Mouse (Mus musculus) C2C12 (cell line): ENCODE results near the gene Tspan2. TPM values are rescaled to one million over a fixed set of nuclear protein-coding genes. Genes with fewer than 3 reads are reported as not detected.

ENCODE experiments used
- H3K27me3 ChIP-seq: one replicate; pipeline ENCODE4 v1.6.1; 2011; ENCODE audit not compliant: control insufficient read depth, insufficient read depth, insufficient read length
- H3K36me3 ChIP-seq: one replicate; pipeline ENCODE4 v1.6.1; 2011; ENCODE audit not compliant: control insufficient read depth, insufficient read depth
- H3K4me3 ChIP-seq: one replicate; pipeline ENCODE4 v1.5.1; 2011; ENCODE audit warnings: mild to moderate bottlenecking, control low read depth; ENCODE audit not compliant: poor library complexity, insufficient read depth, severe bottlenecking
- H3K79me2 ChIP-seq: one replicate; pipeline ENCODE4 v1.6.1; 2011; ENCODE audit not compliant: control insufficient read depth, insufficient read depth
- H3K79me3 ChIP-seq: one replicate; pipeline ENCODE4 v1.6.1; 2011; ENCODE audit warnings: low read depth, control low read depth
- H3ac ChIP-seq: one replicate; pipeline ENCODE3; 2011; ENCODE audit warnings: low read depth; ENCODE audit not compliant: control insufficient read depth, insufficient read length
- CEBPB ChIP-seq: IDR thresholded peaks from one replicate; pipeline ENCODE4 v1.6.1; 2011; ENCODE audit warnings: low read depth, mild to moderate bottlenecking, control low read depth, moderate library complexity
- CTCF ChIP-seq: IDR thresholded peaks from one replicate; pipeline ENCODE4 v1.5.1; 2011; ENCODE audit not compliant: control insufficient read depth, insufficient read depth, insufficient read length
- FOSL1 ChIP-seq: IDR thresholded peaks from one replicate; pipeline ENCODE4 v1.8.0; 2011; ENCODE audit warnings: mild to moderate bottlenecking, low read length; ENCODE audit not compliant: poor library complexity, insufficient read depth, severe bottlenecking
- MAX ChIP-seq: IDR thresholded peaks from one replicate; pipeline ENCODE4 v1.6.1; 2011; ENCODE audit warnings: mild to moderate bottlenecking, control low read depth
- MYOD1 ChIP-seq: IDR thresholded peaks from one replicate; pipeline ENCODE4 v1.6.1; 2011; ENCODE audit warnings: low read depth; ENCODE audit not compliant: control insufficient read depth, insufficient read length
- MYOG ChIP-seq: IDR thresholded peaks from one replicate; pipeline ENCODE4 v1.6.1; 2011; ENCODE audit not compliant: control insufficient read depth, insufficient read length; ENCODE audit errors: extremely low read depth
- USF1 ChIP-seq: IDR thresholded peaks from one replicate; pipeline ENCODE4 v1.6.1; 2011; ENCODE audit warnings: low read depth, mild to moderate bottlenecking, control low read depth, moderate library complexity
- polyA plus RNA-seq: library from polyadenylated mRNA; unstranded; fragments of >200 nt; fragmentation: generic; extraction: Trizol; gene quantifications from one replicate; pipeline ENCODE4 v1.2.1, GENCODE M21; 2012; ENCODE audit warnings: missing spikeins

Tspan2 gene
- polyA plus RNA-seq, 1 experiment: 5.5 TPM

DNA sequence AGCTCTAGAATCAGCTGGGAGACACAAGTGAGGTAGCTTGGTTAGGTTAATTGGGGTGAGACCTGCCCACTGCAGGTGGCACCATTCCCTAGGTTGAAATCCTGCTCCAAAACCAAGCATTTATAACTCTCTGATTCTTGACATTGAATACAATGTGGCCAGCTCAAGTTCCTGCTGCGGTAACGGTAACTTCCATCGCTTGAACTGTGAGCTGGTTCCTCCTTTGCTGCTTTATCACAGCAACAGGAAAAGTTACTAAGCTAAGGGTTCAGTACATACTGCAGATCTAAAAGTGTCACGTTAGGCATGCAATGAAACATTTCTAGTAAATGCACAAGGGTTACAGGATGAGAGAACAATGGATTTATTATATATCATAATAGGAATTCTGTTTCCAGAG lies 1.7 kb upstream of the Tspan2 start:
- Histone ChIP-seq H3ac (no peak overlapping the region), H3K36me3 (no peaks in the 10 kb centered on the region), H3K79me3 (no peaks in the 10 kb centered on the region), H3K27me3 (no peaks in the 10 kb centered on the region), H3K4me3 (no peak overlapping the region), H3K79me2 (no peaks in the 10 kb centered on the region)
- TF ChIP-seq MYOD1 (no peak), USF1 (no peak), MAX (no peak), CEBPB (no peak), MYOG (no peak), FOSL1 (no peak)

- Histone ChIP-seq H3K36me3 (no peaks in the 10 kb centered on the region), H3K79me3 (no peaks in the 10 kb centered on the region), H3K79me2 (no peaks in the 10 kb centered on the region), H3ac (no peak overlapping the region), H3K4me3 (no peak overlapping the region), H3K27me3 (no peaks in the 10 kb centered on the region)
- TF ChIP-seq MAX: no peak
- TF ChIP-seq USF1: no peak
- no peak for TF ChIP-seq MYOD1
- no peak for TF ChIP-seq CEBPB
- TF ChIP-seq MYOG: no peak
- TF ChIP-seq FOSL1: no peak
Measured at GRCm38 (mm10) chr3:102733050-102733449, 1.3 kb upstream of the Tspan2 start.

GRCm38 (mm10) chr3:102733936-102734312 lies 405 bp upstream of the Tspan2 start:
- no peaks in the 10 kb centered on the region for H3K79me2 ChIP-seq
- TF ChIP-seq CEBPB (no peak), MYOD1 (no peak), CTCF (no peak), FOSL1 (no peak), USF1 (no peak), MAX (no peak), MYOG (no peak)
- peak overlapping the region; percentile 73 for H3ac ChIP-seq
- no peaks in the 10 kb centered on the region for H3K36me3 ChIP-seq
- no peaks in the 10 kb centered on the region for H3K27me3 ChIP-seq
- no peak overlapping the region for H3K4me3 ChIP-seq
- H3K79me3 ChIP-seq: no peaks in the 10 kb centered on the region

DNA sequence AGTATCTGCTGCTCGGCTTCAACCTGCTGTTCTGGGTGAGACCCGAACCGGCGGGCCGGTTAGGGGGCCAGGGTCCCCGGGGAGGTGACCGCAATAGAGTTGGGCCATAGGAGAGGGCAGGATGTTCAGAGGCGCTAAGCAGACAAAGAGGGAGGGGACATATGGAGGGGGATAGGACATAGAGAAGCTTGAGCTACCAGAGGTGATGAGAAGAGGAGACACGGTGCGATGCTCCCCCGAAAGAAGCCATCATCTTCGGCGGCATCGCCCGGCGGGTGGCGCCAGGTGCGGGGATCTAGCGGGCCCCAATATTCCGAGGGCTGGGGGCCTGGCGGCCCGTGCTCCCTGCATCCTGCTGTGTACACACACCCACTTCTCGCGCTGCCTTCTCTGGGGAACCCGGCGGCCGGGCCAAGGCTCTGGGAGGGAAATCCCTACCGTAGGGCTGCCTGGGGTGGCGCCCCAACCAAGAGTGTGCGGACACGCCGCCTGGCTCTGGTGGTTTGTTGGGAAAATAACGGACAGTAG lies 766 bp downstream of the Tspan2 start:
- Histone ChIP-seq H3ac (peak overlapping the region; percentile 41), H3K79me3 (no peaks in the 10 kb centered on the region), H3K79me2 (no peaks in the 10 kb centered on the region), H3K36me3 (no peaks in the 10 kb centered on the region), H3K27me3 (no peaks in the 10 kb centered on the region), H3K4me3 (peak overlapping the region; percentile 34)
- no peak for TF ChIP-seq CTCF
- no peak for TF ChIP-seq MYOD1
- TF ChIP-seq CEBPB: no peak
- TF ChIP-seq MAX: no peak
- TF ChIP-seq USF1: no peak
- TF ChIP-seq MYOG: no peak
- TF ChIP-seq FOSL1: no peak

DNA sequence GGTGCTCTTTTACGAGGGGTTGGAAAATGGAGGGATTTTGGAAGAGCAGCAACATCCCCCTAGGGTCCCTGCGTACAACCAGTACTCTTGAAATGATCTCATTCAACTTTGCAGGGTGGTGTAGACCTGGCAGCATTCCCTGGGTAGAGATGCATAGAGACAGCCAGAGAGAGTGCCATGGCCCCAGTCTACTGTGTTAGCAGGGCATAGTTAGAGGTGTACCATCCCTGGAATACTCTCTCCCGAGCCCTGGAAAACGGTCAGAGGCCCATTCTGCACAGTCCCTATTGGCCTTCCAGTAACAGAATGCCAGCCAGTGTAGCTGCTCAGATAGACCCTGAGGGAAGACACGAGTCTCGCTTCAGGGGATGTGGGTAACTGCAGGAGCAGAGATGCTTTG lies 1.3 kb downstream of the Tspan2 start:
- no peaks in the 10 kb centered on the region for H3K36me3 ChIP-seq
- TF ChIP-seq MYOD1 (no peak), FOSL1 (no peak), CEBPB (no peak), MAX (no peak), USF1 (no peak), CTCF (no peak), MYOG (no peak)
- H3K79me2 ChIP-seq: no peaks in the 10 kb centered on the region
- H3K4me3 ChIP-seq: no peak overlapping the region
- H3K27me3 ChIP-seq: no peaks in the 10 kb centered on the region
- H3K79me3 ChIP-seq: no peaks in the 10 kb centered on the region
- no peak overlapping the region for H3ac ChIP-seq

GRCm38 (mm10) chr3:102736436-102736835 lies 2.1 kb downstream of the Tspan2 start:
- H3K79me3 ChIP-seq: no peaks in the 10 kb centered on the region

More at GRCm38 (mm10) chr3:102736436-102736835, 2.1 kb downstream of the Tspan2 start:
- H3K79me2 ChIP-seq: no peaks in the 10 kb centered on the region
- H3ac ChIP-seq: no peak overlapping the region
- H3K27me3 ChIP-seq: no peaks in the 10 kb centered on the region
- H3K36me3 ChIP-seq: no peaks in the 10 kb centered on the region
- TF ChIP-seq CEBPB (no peak), CTCF (no peak), MYOG (no peak), USF1 (no peak), FOSL1 (no peak), MAX (no peak), MYOD1 (no peak)
- no peak overlapping the region for H3K4me3 ChIP-seq
